Mouse (Mus musculus) ES-E14 (cell line): ENCODE measurements around the gene Syt9.

Experiments
- CHD2 ChIP-seq: IDR thresholded peaks from 2 replicates; pipeline ENCODE4 v1.6.1; 2014; ENCODE audit warnings: mild to moderate bottlenecking, low read depth, low read length, inconsistent platforms
- ZC3H11A ChIP-seq: IDR thresholded peaks from 2 replicates; pipeline ENCODE4 v1.6.1; 2012; ENCODE audit warnings: low read depth, mild to moderate bottlenecking, inconsistent platforms, low read length, borderline replicate concordance

- TF ChIP-seq ZC3H11A, result no peak
- TF ChIP-seq CHD2, result no peak
Measured at GRCm38 (mm10) chr7:107500641-107501040, 130.1 kb downstream of the Syt9 start.
